Mouse (Mus musculus) limb, embryonic 14.5 days (tissue): Measurements from ENCODE around the gene Slc47a2. TPM values are rescaled to one million over a fixed set of nuclear protein-coding genes. Genes with fewer than 3 reads are reported as not detected.

Experiments
- ATAC-seq: fragments of 200-750 bp; cut with Nextera tagmentation; 2 replicates; pipeline ENCODE4 v1.8.0; 2017; ENCODE audit warnings: low read depth, moderate number of reproducible peaks, moderate TSS enrichment; ENCODE audit not compliant: low FRiP score
- DNase-seq: peaks from one replicate; pipeline ENCODE4 v3.0.0-alpha.2; 2015; ENCODE audit warnings: low spot score
- H3K27ac ChIP-seq: fragments of 300-500 bp; sonication (generic); replicated peaks from 2 replicates; pipeline ENCODE4 v1.5.1; 2014; ENCODE audit warnings: low read depth, mild to moderate bottlenecking, low read length, moderate library complexity, mixed read lengths
- H3K27me3 ChIP-seq: fragments of 300-500 bp; sonication (generic); 2 replicates; pipeline ENCODE4 v1.6.1; 2014; ENCODE audit warnings: low read length, mixed read lengths; ENCODE audit not compliant: control insufficient read depth, insufficient read depth
- H3K36me3 ChIP-seq: fragments of 300-500 bp; sonication (generic); 2 replicates; pipeline ENCODE4 v1.6.1; 2014; ENCODE audit warnings: mild to moderate bottlenecking, low read length, moderate library complexity, mixed read lengths; ENCODE audit not compliant: control insufficient read depth, insufficient read depth
- H3K4me1 ChIP-seq: fragments of 300-500 bp; sonication (generic); 2 replicates; pipeline ENCODE4 v1.6.1; 2014; ENCODE audit warnings: antibody characterized with exemption, low read length, mixed read lengths; ENCODE audit not compliant: control insufficient read depth, insufficient read depth
- H3K4me2 ChIP-seq: fragments of 300-500 bp; sonication (generic); replicated peaks from 2 replicates; pipeline ENCODE4 v1.6.1; 2014; ENCODE audit warnings: low read depth, mild to moderate bottlenecking, low read length, moderate library complexity; ENCODE audit not compliant: severe bottlenecking
- H3K4me3 ChIP-seq: fragments of 300-500 bp; sonication (generic); replicated peaks from 2 replicates; pipeline ENCODE4 v1.5.1; 2014; ENCODE audit warnings: low read length
- H3K9ac ChIP-seq: fragments of 300-500 bp; sonication (generic); 2 replicates; pipeline ENCODE4 v1.6.1; 2014; ENCODE audit warnings: mild to moderate bottlenecking, low read depth, low read length, moderate library complexity; ENCODE audit not compliant: severe bottlenecking
- H3K9me3 ChIP-seq: fragments of 300-500 bp; sonication (generic); 2 replicates; pipeline ENCODE4 v1.6.1; 2016; ENCODE audit warnings: low read length; ENCODE audit not compliant: control insufficient read depth
- POLR2A ChIP-seq: fragments of 200-500 bp; IDR thresholded peaks from 2 replicates; pipeline ENCODE4 v1.8.0; 2012; ENCODE audit warnings: inconsistent platforms, mild to moderate bottlenecking, moderate library complexity, borderline replicate concordance; ENCODE audit not compliant: insufficient read depth, insufficient read length; ENCODE audit errors: extremely low read depth
- WGBS: fragments of 180-500 bp; shearing (Covaris S2); extraction: QIAGEN DNeasy Blood & Tissue Kit; methylation state at CpG from one replicate; pipeline ENCODE4 v1.1.7; 2014; 5-methylcytosine and 5-hydroxymethylcytosine counted together
- polyA plus RNA-seq, 2 experiments: library from polyadenylated mRNA; depleted of rRNA in 1 of 2; stranded (reverse) in 1 of 2; unstranded in 1 of 2; fragments of >200 nt; fragmentation: Nextera tagmentation in 1 of 2; extraction: Ambion mirVana in 1 of 2; gene quantifications; 2 replicates each; pipeline versions ENCODE4 v1.2.1 to v1.2.3; 2012 to 2014

Slc47a2 gene
- polyA plus RNA-seq, 2 experiments, result 0.10 to 0.19 TPM

- Histone ChIP-seq H3K9me3 (no peaks in the 10 kb centered on the region), H3K27ac (no peak overlapping the region), H3K36me3 (no peaks in the 10 kb centered on the region), H3K4me3 (no peak overlapping the region), H3K27me3 (no peaks in the 10 kb centered on the region), H3K4me1 (no peaks in the 10 kb centered on the region; the same call in 1 of the 2 replicates), H3K9ac (no peak overlapping the region), H3K4me2 (no peak overlapping the region)
- WGBS, result 82% methylated on average over 8 of the region's 8 CpGs
- TF ChIP-seq POLR2A, result no peak
- no peak for ATAC-seq
- no peak for DNase-seq
Observed at GRCm38 (mm10) chr11:61275106-61275505, 67.6 kb downstream of the Slc47a2 start.

- DNase-seq (no peak), ATAC-seq (no peak)
- H3K27me3 ChIP-seq, result no peaks in the 10 kb centered on the region
- no peak overlapping the region for H3K27ac ChIP-seq
- H3K4me1 ChIP-seq, result no peaks in the 10 kb centered on the region; the same call in 1 of the 2 replicates
- 76% methylated on average over 1 of the region's 1 CpGs for WGBS
- no peak overlapping the region for H3K4me2 ChIP-seq
- H3K36me3 ChIP-seq, result no peaks in the 10 kb centered on the region
- no peak for TF ChIP-seq POLR2A
- no peak overlapping the region for H3K4me3 ChIP-seq
- no peaks in the 10 kb centered on the region for H3K9me3 ChIP-seq
- H3K9ac ChIP-seq, result no peak overlapping the region
Observed at GRCm38 (mm10) chr11:61274421-61274820, 68.2 kb downstream of the Slc47a2 start.

- Histone ChIP-seq H3K4me3 (no peak overlapping the region), H3K9me3 (no peaks in the 10 kb centered on the region), H3K4me2 (no peak overlapping the region), H3K4me1 (no peaks in the 10 kb centered on the region; the same call in 1 of the 2 replicates), H3K27ac (no peak overlapping the region), H3K36me3 (no peaks in the 10 kb centered on the region), H3K27me3 (no peaks in the 10 kb centered on the region), H3K9ac (no peak overlapping the region)
- 84% methylated on average over 2 of the region's 2 CpGs for WGBS
- ATAC-seq (no peak), DNase-seq (no peak)
- TF ChIP-seq POLR2A, result no peak
Observed at GRCm38 (mm10) chr11:61273928-61274327, 68.7 kb downstream of the Slc47a2 start.

- DNase-seq (no peak), ATAC-seq (no peak)
- no peaks in the 10 kb centered on the region; the same call in 1 of the 2 replicates for H3K4me1 ChIP-seq
- no peak overlapping the region for H3K27ac ChIP-seq
- no peaks in the 10 kb centered on the region for H3K9me3 ChIP-seq
- H3K4me3 ChIP-seq, result no peak overlapping the region
- H3K36me3 ChIP-seq, result no peaks in the 10 kb centered on the region
- H3K9ac ChIP-seq, result no peak overlapping the region
- H3K4me2 ChIP-seq, result no peak overlapping the region
- H3K27me3 ChIP-seq, result no peaks in the 10 kb centered on the region
- TF ChIP-seq POLR2A, result no peak
Observed at GRCm38 (mm10) chr11:61271612-61272011, 71.0 kb downstream of the Slc47a2 start.

- Histone ChIP-seq H3K4me1 (peaks cover 7% of the 10 kb centered on the region), H3K9ac (no peak overlapping the region), H3K36me3 (no peaks in the 10 kb centered on the region), H3K27ac (no peak overlapping the region), H3K27me3 (no peaks in the 10 kb centered on the region), H3K9me3 (no peaks in the 10 kb centered on the region), H3K4me2 (no peak overlapping the region), H3K4me3 (no peak overlapping the region)
- no peak for TF ChIP-seq POLR2A
- 72% methylated on average over 5 of the region's 5 CpGs for WGBS
- no peak for ATAC-seq
- DNase-seq, result no peak
Observed at GRCm38 (mm10) chr11:61270406-61270805, 72.3 kb downstream of the Slc47a2 start.

- Histone ChIP-seq H3K4me3 (no peak overlapping the region), H3K36me3 (peaks cover 12% of the 10 kb centered on the region; the same call in 1 of the 2 replicates), H3K27ac (no peak overlapping the region), H3K4me2 (no peak overlapping the region), H3K9ac (no peak overlapping the region), H3K27me3 (no peaks in the 10 kb centered on the region), H3K4me1 (peaks cover 7% of the 10 kb centered on the region), H3K9me3 (no peaks in the 10 kb centered on the region)
- DNase-seq, result no peak
- no peak for TF ChIP-seq POLR2A
- ATAC-seq, result no peak
- WGBS, result 91% methylated on average over 6 of the region's 6 CpGs
Observed at GRCm38 (mm10) chr11:61268626-61269349, 73.9 kb downstream of the Slc47a2 start.
